Mouse (Mus musculus): ENCODE data around the gene Aff4. TPM values are rescaled to one million over a fixed set of nuclear protein-coding genes. Genes with fewer than 3 reads are reported as not detected.
A peak's percentile ranks its signal among the peaks of the same experiment; 100 is the strongest.
"Not testable (repeated sequence)": the region's sequence is repeated elsewhere in the genome, so short reads cannot be mapped to it uniquely, and the experiment has no call there.

The Aff4 gene
- total and polyA plus RNA-seq, 3 experiments: 4.5 to 246 (median 86.2) TPM

GRCm38 (mm10) chr11:53308251-53308864 lies 42.3 kb upstream of the Aff4 start:
- H3K4me1 ChIP-seq (ENCODE audit: insufficient read depth, low read depth, low read length): peaks cover 53% of the 10 kb centered on the region
- no peaks in the 10 kb centered on the region for H3K9me3 ChIP-seq (replicated peaks)
- TF ChIP-seq GATA2 (IDR thresholded peaks at IDR 0.05; ENCODE audit: borderline replicate concordance, low read depth, low read length) (no peak), TAL1 (conservative IDR thresholded peaks at IDR 0.05; ENCODE audit: low read depth, low read length) (peak; percentile 93)
- peak; percentile 46 for DNase-seq (ENCODE audit: low spot score)
- H3K36me3 ChIP-seq (replicated peaks): no peaks in the 10 kb centered on the region
- H3K27me3 ChIP-seq (ENCODE audit: insufficient read depth, low read length): no peaks in the 10 kb centered on the region; the same call in 1 of the 2 replicates
- ATAC-seq (ENCODE audit: extremely low read depth, insufficient number of reproducible peaks, low FRiP score, poor library complexity, severe bottlenecking): peak; percentile 82
- H3K4me3 ChIP-seq (ENCODE audit: low read depth, low read length): no peak overlapping the region; the same call in 1 of the 2 replicates

- TF ChIP-seq CTCF (IDR thresholded peaks at IDR 0.05; ENCODE audit: low read depth, low read length): no peak
- no peak for TF ChIP-seq GATA2 (IDR thresholded peaks at IDR 0.05; ENCODE audit: borderline replicate concordance, low read depth, low read length)
- H3K9me3 ChIP-seq (replicated peaks): no peaks in the 10 kb centered on the region
- H3K36me3 ChIP-seq (replicated peaks): no peaks in the 10 kb centered on the region
- DNase-seq (ENCODE audit: low spot score) (no peak), ATAC-seq (ENCODE audit: extremely low read depth, insufficient number of reproducible peaks, low FRiP score, poor library complexity, severe bottlenecking) (no peak)
- H3K4me1 ChIP-seq (ENCODE audit: insufficient read depth, low read depth, low read length): peaks cover 54% of the 10 kb centered on the region
- H3K27me3 ChIP-seq (ENCODE audit: insufficient read depth, low read length): no peaks in the 10 kb centered on the region; the same call in 1 of the 2 replicates
- H3K4me3 ChIP-seq (ENCODE audit: low read depth, low read length): no peak overlapping the region; the same call in 1 of the 2 replicates
Observed at GRCm38 (mm10) chr11:53308884-53309310, 41.7 kb upstream of the Aff4 start.

GRCm38 (mm10) chr11:53311385-53311784 lies 39.2 kb upstream of the Aff4 start:
- H3K36me3 ChIP-seq (replicated peaks): no peaks in the 10 kb centered on the region
- DNase-seq (ENCODE audit: low spot score): no peak
- ATAC-seq (ENCODE audit: extremely low read depth, insufficient number of reproducible peaks, low FRiP score, poor library complexity, severe bottlenecking): no peak
- H3K4me3 ChIP-seq (ENCODE audit: low read depth, low read length): no peak overlapping the region
- no peaks in the 10 kb centered on the region for H3K9me3 ChIP-seq (replicated peaks)
- no peak for TF ChIP-seq GATA2 (IDR thresholded peaks at IDR 0.05; ENCODE audit: borderline replicate concordance, low read depth, low read length)
- no peak for TF ChIP-seq TAL1 (conservative IDR thresholded peaks at IDR 0.05; ENCODE audit: low read depth, low read length)
- TF ChIP-seq POLR2AphosphoS5 (IDR thresholded peaks at IDR 0.05; ENCODE audit: insufficient replicate concordance, low read depth, low read length): no peak
- TF ChIP-seq GATA1 (IDR thresholded peaks at IDR 0.05; ENCODE audit: borderline replicate concordance, low read length): no peak
- TF ChIP-seq CTCF (IDR thresholded peaks at IDR 0.05; ENCODE audit: low read depth, low read length): no peak
- peaks cover 59% of the 10 kb centered on the region for H3K4me1 ChIP-seq (ENCODE audit: insufficient read depth, low read depth, low read length)
- H3K27me3 ChIP-seq (ENCODE audit: insufficient read depth, low read length): peaks cover 4% of the 10 kb centered on the region; the same call in 1 of the 2 replicates

- H3K4me3 ChIP-seq (ENCODE audit: low read depth, low read length); H3K36me3 ChIP-seq (replicated peaks); H3K27me3 ChIP-seq (ENCODE audit: insufficient read depth, low read length); H3K9me3 ChIP-seq (replicated peaks); DNase-seq (ENCODE audit: low spot score); ATAC-seq (ENCODE audit: extremely low read depth, insufficient number of reproducible peaks, low FRiP score, poor library complexity, severe bottlenecking): not testable (repeated sequence)
- H3K4me1 ChIP-seq (ENCODE audit: insufficient read depth, low read depth, low read length): peaks cover 50% of the 10 kb centered on the region
Observed at GRCm38 (mm10) chr11:53312823-53313222, 37.8 kb upstream of the Aff4 start.

- no peak overlapping the region for H3K4me3 ChIP-seq (ENCODE audit: low read depth, low read length)
- no peak for ATAC-seq (ENCODE audit: extremely low read depth, insufficient number of reproducible peaks, low FRiP score, poor library complexity, severe bottlenecking)
- DNase-seq (ENCODE audit: low spot score): no peak
Observed at GRCm38 (mm10) chr11:53314770-53315173, 35.9 kb upstream of the Aff4 start.

GRCm38 (mm10) chr11:53316996-53317395 lies 33.6 kb upstream of the Aff4 start:
- peaks cover 24% of the 10 kb centered on the region for H3K4me1 ChIP-seq (ENCODE audit: insufficient read depth, low read depth, low read length)
- no peak for ATAC-seq (ENCODE audit: extremely low read depth, insufficient number of reproducible peaks, low FRiP score, poor library complexity, severe bottlenecking)
- DNase-seq (ENCODE audit: low spot score): no peak
- H3K36me3 ChIP-seq (replicated peaks): no peaks in the 10 kb centered on the region
- TF ChIP-seq TAL1 (conservative IDR thresholded peaks at IDR 0.05; ENCODE audit: low read depth, low read length): no peak
- TF ChIP-seq GATA1 (IDR thresholded peaks at IDR 0.05; ENCODE audit: borderline replicate concordance, low read length): no peak
- TF ChIP-seq POLR2AphosphoS5 (IDR thresholded peaks at IDR 0.05; ENCODE audit: insufficient replicate concordance, low read depth, low read length): no peak
- TF ChIP-seq GATA2 (IDR thresholded peaks at IDR 0.05; ENCODE audit: borderline replicate concordance, low read depth, low read length): no peak
- TF ChIP-seq CTCF (IDR thresholded peaks at IDR 0.05; ENCODE audit: low read depth, low read length): no peak
- H3K9me3 ChIP-seq (replicated peaks): no peaks in the 10 kb centered on the region
- peaks cover 7% of the 10 kb centered on the region; the same call in 1 of the 2 replicates for H3K27me3 ChIP-seq (ENCODE audit: insufficient read depth, low read length)
- H3K4me3 ChIP-seq (ENCODE audit: low read depth, low read length): no peak overlapping the region

More at GRCm38 (mm10) chr11:53314770-53315173, 35.9 kb upstream of the Aff4 start:
- TF ChIP-seq POLR2AphosphoS5 (IDR thresholded peaks at IDR 0.05; ENCODE audit: insufficient replicate concordance, low read depth, low read length) (no peak), CTCF (IDR thresholded peaks at IDR 0.05; ENCODE audit: low read depth, low read length) (no peak), GATA1 (IDR thresholded peaks at IDR 0.05; ENCODE audit: borderline replicate concordance, low read length) (no peak), TAL1 (conservative IDR thresholded peaks at IDR 0.05; ENCODE audit: low read depth, low read length) (no peak), GATA2 (IDR thresholded peaks at IDR 0.05; ENCODE audit: borderline replicate concordance, low read depth, low read length) (no peak)
- Histone ChIP-seq H3K4me1 (ENCODE audit: insufficient read depth, low read depth, low read length) (peaks cover 37% of the 10 kb centered on the region), H3K9me3 (replicated peaks) (no peaks in the 10 kb centered on the region), H3K27me3 (ENCODE audit: insufficient read depth, low read length) (peaks cover 7% of the 10 kb centered on the region; the same call in 1 of the 2 replicates), H3K36me3 (replicated peaks) (no peaks in the 10 kb centered on the region)

- no peak for TF ChIP-seq GATA1 (IDR thresholded peaks at IDR 0.05; ENCODE audit: borderline replicate concordance, low read length)
- TF ChIP-seq POLR2AphosphoS5 (IDR thresholded peaks at IDR 0.05; ENCODE audit: insufficient replicate concordance, low read depth, low read length): no peak
- TF ChIP-seq GATA2 (IDR thresholded peaks at IDR 0.05; ENCODE audit: borderline replicate concordance, low read depth, low read length): no peak
- no peak for TF ChIP-seq TAL1 (conservative IDR thresholded peaks at IDR 0.05; ENCODE audit: low read depth, low read length)
- TF ChIP-seq CTCF (IDR thresholded peaks at IDR 0.05; ENCODE audit: low read depth, low read length): no peak
- Histone ChIP-seq H3K4me3 (ENCODE audit: low read depth, low read length) (no peak overlapping the region), H3K9me3 (replicated peaks) (no peaks in the 10 kb centered on the region), H3K27me3 (ENCODE audit: insufficient read depth, low read length) (peaks cover 7% of the 10 kb centered on the region; the same call in 1 of the 2 replicates), H3K4me1 (ENCODE audit: insufficient read depth, low read depth, low read length) (peaks cover 15% of the 10 kb centered on the region), H3K36me3 (replicated peaks) (no peaks in the 10 kb centered on the region)
- no peak for ATAC-seq (ENCODE audit: extremely low read depth, insufficient number of reproducible peaks, low FRiP score, poor library complexity, severe bottlenecking)
- DNase-seq (ENCODE audit: low spot score): no peak
Observed at GRCm38 (mm10) chr11:53318041-53318440, 32.6 kb upstream of the Aff4 start.

GRCm38 (mm10) chr11:53318568-53318967 lies 32.1 kb upstream of the Aff4 start:
- not testable (repeated sequence) for H3K27me3 ChIP-seq (ENCODE audit: insufficient read depth, low read length); DNase-seq (ENCODE audit: low spot score); H3K9me3 ChIP-seq (replicated peaks); ATAC-seq (ENCODE audit: extremely low read depth, insufficient number of reproducible peaks, low FRiP score, poor library complexity, severe bottlenecking); H3K36me3 ChIP-seq (replicated peaks); H3K4me3 ChIP-seq (ENCODE audit: low read depth, low read length)
- peaks cover 11% of the 10 kb centered on the region for H3K4me1 ChIP-seq (ENCODE audit: insufficient read depth, low read depth, low read length)

- not testable (repeated sequence) for ATAC-seq (ENCODE audit: extremely low read depth, insufficient number of reproducible peaks, low FRiP score, poor library complexity, severe bottlenecking)
Observed at GRCm38 (mm10) chr11:53319867-53320266, 30.8 kb upstream of the Aff4 start.

More at GRCm38 (mm10) chr11:53319867-53320266, 30.8 kb upstream of the Aff4 start:
- not testable (repeated sequence) for DNase-seq (ENCODE audit: low spot score); H3K4me3 ChIP-seq (ENCODE audit: low read depth, low read length); H3K27me3 ChIP-seq (ENCODE audit: insufficient read depth, low read length); H3K36me3 ChIP-seq (replicated peaks); H3K9me3 ChIP-seq (replicated peaks)
- H3K4me1 ChIP-seq (ENCODE audit: insufficient read depth, low read depth, low read length): peaks cover 14% of the 10 kb centered on the region

Data from G1E (cell line).